Mouse (Mus musculus) ovary, postnatal 10 days (tissue): Measurements from ENCODE around the gene Msl1.

ENCODE experiments used
- DNase-seq: peaks from one replicate; pipeline ENCODE4 v3.0.0; 2022; ENCODE audit warnings: low spot score

Gene Msl1

DNA sequence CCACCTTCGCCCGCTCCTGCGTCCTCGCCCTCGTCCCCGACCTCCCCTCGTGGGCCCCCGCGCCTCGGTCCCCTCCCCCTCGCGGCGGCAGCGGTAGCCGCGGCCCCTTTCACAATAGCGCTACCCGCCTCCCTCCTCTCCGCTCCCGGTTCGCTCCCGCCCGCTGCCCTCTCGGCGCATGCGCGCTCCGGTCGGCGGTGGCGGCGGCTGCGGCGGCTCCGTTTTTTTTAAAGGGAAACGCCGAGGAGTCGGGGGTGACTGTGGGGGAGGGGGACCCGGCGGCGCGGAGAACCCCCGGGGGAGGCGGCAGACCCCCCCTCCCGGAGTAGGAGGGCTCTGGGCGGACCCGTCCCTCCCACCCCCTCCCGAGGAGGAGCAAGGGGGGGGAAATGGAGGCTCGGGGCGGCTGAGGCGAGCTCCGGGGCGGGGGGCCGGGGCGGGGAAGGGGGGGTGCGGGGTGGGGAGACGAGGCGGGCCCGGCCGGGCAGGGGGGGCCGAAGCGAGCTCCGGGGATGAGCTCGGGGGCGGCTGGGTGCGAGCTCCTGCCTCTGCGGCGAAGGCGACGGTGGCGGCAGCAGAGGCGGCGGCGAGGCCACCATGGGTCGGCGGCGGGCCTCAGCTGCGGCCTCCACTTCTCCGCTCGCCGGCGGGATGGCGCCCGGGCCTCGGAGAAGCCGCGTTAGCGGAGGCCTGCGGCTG is at the start of gene Msl1:
TSS of gene Msl1 (plus strand) at position 502 of the 699 bp plus-strand sequence.
- DNase-seq = peak; percentile 82

- no peak for DNase-seq
Measured at GRCm38 (mm10) chr11:98745932-98746853, 49.1 kb upstream of the Msl1 start.

DNA sequence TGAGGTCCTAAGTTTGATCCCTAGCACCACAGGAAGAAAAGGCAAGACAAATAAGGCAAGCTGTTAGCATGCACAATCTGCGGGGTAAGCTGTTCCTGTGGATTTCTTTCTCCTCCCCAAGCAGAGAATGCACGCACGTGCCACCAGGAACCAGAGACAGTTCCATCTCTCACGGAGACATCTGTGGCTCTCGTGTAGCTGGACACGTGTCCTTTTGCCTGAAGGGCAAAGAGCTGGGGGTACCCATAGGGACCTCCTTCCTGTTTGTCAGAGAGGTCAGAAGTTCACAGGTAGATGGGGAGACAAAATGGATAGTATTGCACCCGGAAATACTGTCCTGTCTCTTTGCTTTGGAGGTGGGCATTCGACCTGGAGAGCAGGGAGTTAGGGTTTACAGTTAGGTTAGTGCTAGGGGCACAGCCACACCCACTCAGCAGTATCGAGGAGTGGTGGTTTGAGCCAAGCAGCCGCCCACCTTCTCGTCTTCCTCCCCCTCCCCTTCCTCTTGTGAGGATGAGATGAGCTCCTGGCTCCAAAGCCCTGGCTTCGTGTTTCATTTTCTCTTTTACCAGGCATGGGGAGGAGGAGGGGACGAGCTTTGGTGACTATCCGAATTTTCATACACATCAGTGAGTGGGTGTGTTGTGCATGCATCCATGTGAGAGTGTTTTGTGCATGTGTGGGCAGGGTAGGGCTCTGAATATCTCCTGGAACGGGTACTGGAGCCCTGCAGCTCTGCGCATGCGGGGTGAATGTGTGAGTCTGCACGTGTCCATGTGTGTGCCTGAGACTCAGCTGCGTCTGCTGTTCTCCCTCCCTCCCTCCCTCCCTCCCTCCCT is 48.2 kb upstream of the Msl1 start:
- no peak for DNase-seq

DNA sequence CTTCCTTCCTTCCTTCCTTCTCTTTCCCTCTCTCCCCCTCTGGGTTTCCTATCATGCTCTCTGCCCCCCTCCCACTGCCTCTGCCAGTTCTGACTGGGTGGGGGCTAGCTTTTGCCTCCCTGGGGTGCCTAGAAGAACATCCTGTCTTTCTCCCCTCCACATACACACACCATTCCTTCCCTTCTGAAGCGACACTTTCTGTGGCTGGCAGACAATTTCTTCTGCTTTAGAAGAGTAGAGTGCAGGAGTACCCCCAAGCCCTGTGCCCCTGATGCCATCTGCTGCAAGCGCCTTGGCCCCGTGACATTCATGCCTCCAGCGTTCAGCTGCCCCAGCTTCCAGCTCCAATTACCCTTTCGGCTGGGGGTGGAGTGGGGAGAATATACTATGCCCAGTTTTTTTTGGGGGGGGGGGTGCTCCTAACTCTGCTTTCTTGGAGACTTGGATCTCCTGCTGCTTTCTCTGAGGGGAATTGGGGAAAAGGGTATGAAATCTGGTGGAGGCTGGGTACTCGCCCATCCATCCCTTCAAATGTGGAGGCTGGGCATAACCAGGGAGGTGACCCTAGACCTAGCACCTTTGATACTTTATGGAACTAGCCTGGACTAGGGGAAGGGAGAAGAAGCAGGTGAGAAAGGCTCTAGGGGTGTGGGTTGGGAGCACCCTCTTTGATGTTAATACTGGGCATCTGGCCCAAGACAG is 47.4 kb upstream of the Msl1 start:
- DNase-seq = no peak

- DNase-seq = no peak
Measured at GRCm38 (mm10) chr11:98748506-98749416, 46.6 kb upstream of the Msl1 start.

DNA sequence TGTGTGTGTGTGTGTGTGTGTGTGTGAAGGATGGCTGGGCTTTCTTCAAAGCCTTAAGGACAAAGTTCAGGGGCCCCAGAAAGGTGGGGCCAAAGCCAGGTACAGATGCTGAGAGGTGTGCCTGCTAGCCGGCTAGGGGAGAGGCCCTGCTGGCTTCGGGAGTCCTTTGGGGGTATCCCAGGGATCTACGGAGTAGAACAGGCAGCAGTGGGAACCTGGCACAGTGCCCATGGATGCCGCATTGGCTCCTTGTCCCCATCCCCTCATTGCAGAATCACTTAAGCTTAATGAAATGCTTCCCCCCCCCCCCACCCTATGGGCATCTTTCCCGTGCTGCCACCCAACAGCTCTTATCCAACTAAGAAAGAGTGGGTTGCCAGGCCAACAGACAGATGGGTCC is 45.6 kb upstream of the Msl1 start:
- DNase-seq = no peak

GRCm38 (mm10) chr11:98750351-98751201 is 44.7 kb upstream of the Msl1 start:
- no peak for DNase-seq

DNA sequence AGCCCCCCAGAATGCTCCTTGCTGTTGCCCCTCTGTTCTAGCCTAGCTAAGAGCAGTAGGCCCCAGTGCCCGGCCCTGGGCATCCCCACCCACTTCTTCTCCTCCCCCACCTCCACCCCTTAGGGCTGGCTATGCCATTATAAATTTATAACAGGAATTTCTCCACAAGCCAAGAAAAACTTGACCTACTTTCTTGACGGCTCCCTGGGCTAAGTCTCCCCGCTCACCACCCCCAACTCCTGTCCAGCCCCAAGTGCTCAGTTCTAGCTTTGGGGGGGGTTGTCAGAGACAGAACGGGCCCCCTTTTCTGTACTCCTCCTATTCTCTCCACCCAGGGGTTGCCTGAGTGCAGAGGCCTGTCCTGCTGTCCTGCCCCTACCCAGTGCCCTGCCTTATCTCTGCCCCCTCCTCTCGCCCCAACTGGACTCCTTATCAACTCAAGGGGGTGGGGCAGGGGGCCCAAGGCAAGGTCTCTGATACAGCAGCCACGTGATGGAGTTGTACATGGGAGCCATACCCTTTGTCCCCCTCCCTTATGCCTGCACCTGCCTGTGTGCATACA is 44.0 kb upstream of the Msl1 start:
- DNase-seq = no peak

- DNase-seq = no peak
Measured at GRCm38 (mm10) chr11:98752562-98753140, 42.7 kb upstream of the Msl1 start.

GRCm38 (mm10) chr11:98753264-98753663 is 42.1 kb upstream of the Msl1 start:
- DNase-seq = no peak

- DNase-seq = no peak
Measured at GRCm38 (mm10) chr11:98754151-98754620, 41.1 kb upstream of the Msl1 start.

DNA sequence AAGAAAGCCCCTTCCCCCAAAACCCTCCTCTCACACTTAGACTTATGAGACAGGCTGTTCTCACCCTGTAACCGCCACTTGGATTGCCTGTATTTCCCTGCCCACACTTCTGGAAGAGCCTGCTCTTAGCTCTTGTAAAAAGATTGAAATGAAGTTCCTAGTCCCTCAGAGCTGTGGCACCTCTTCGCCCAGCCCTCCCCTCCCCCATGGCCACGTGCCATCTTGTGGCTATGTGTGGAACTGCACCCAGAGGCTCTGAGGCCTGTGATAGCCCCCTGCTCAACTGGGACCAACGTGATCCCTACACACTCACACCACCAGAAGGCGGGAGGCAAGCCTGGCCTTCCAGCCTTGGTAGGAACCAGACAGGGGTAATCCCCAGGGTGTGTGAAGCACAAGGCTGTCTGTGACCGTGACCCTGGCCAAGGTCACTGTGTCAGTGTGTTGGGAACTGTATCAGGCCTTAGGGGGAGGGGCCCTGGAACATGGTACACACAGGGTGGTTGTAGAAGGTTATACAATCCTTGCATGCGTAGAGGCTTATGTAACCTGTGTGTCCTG is 40.6 kb upstream of the Msl1 start:
- no peak for DNase-seq

DNA sequence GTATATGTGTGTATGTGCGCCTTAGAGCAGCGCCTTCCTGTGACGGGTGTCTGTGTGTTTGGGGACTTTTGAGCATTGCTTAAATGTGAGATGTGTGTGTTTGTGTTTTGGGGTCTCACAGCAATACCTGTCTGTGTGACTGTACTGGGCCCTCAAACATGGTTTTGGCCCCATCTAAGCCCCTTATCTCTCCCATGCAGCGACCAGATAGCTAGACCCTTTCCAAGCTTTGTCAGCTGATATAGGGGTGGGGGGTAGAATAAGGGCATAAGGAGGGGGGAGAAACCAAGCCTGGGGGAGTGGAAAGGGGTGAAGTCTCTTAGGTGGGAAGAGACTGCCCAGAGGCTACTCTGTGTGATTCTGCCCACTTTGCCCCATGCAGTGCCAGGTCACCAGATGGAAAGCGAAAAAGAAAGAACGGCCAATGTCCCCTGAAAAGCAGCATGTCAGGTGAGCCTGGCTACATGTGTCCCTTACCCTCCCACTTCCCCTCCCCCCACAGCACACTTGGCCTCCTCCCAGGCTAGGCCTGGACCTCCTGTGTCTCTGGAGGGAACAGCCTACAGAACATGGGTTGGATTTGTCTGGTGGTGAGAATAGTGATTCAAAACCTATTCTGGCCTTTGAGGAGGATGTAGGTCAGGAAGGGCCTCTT is 39.5 kb upstream of the Msl1 start:
- DNase-seq = no peak

DNA sequence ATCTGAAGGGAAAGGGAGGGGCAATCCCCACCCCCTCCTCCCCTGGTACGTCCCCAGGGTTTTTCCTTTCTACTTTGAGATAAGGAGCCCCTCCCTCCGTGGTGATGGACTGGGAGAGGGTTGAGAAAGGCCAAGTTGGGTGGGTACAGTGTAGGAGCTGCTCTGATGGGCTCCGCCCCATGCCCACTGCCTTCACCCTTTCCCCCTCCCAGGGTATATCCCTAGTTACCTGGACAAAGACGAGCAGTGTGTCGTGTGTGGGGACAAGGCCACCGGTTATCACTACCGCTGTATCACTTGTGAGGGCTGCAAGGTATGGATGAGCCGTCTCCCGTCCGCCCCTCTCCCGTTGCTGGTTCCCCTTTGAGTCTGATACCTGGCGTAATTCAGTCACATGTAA is 38.6 kb upstream of the Msl1 start:
- no peak for DNase-seq

DNA sequence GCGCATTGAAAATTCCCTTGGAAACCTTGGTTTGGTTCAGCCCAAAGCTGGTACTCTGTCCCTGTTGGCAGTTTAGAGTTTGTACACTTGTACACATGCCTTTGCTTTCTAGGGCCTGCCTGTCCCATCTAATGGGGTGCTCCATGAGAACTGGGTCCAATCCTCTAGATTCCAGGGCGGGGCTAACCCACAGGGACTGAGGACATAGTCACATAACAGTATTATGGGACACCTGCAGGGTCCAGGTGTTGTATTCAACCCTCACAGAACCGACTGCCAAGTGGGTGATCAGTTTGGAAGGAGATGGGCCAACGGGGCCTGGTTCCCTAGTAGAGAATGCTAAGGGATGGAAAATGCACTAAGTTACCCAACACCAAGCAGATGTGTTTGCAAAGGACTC is 33.4 kb upstream of the Msl1 start:
- DNase-seq = no peak

- no peak for DNase-seq
Measured at GRCm38 (mm10) chr11:98762756-98763501, 32.4 kb upstream of the Msl1 start.

DNA sequence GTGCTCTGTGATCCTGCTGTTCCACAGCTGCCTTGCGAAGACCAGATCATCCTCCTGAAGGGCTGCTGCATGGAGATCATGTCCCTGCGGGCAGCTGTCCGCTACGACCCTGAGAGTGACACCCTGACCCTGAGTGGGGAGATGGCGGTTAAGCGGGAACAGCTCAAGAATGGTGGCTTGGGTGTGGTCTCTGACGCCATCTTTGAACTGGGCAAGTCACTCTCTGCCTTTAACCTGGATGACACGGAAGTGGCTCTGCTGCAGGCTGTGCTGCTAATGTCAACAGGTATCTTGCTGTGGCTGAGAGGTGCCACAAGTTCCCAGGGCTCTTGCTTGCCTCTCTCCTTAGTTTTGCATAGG is 31.8 kb upstream of the Msl1 start:
- no peak for DNase-seq
